ENCODE assay signal across 24 mouse cellular contexts in the genomic region with DNA sequence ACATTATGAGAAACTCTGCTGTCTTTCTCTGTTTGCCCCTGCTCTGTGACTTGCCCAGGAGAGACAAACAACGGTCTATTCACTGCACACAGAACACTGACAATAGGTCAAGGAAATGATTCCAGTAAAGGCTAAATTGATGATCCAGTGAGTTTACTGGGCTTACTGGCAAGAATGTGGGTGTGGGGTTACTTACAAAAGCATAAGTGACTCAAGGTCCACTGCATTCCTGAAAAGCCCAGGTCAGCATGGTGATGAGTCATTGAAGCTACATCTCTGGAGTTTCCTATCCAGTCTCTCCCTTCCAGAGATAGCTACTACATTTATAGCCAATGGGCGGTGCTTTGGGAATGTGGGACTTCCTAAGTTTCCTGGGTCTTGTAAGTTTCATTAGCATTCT.
A peak's percentile ranks its signal among the peaks of the same experiment; 100 is the strongest.
DNase-seq lines count a peak whose midpoint lies in the region; ATAC-seq and TF ChIP-seq lines count a peak whose summit lies in the region.
"Had no signal": no experiment of that assay in that cellular context is flagged by ENCODE, and none has a peak within 500 bp of the region (broad histone marks: within the 10 kb centered on the region; RNA-seq: fewer than 3 reads in every experiment).

No protein-coding gene starts in this region.

- no peaks in the 10 kb centered on the region for H3K36me3 ChIP-seq in midbrain, embryonic 11.5 days (ENCODE audit: control insufficient read depth, insufficient read depth, low read length)
- no peaks in the 10 kb centered on the region for H3K36me3 ChIP-seq in midbrain, embryonic 16.5 days (ENCODE audit: control insufficient read depth, insufficient read depth, low read length)
- H3K36me3 ChIP-seq in forebrain, postnatal 0 days (ENCODE audit: insufficient read depth): no peaks in the 10 kb centered on the region
- H3K36me3 ChIP-seq: embryonic facial prominence, embryonic 13.5 days; heart, embryonic 13.5 days; liver, embryonic 13.5 days; neural tube, embryonic 15.5 days had no signal

- no peaks in the 10 kb centered on the region for H3K27me3 ChIP-seq in midbrain, embryonic 11.5 days (ENCODE audit: control insufficient read depth, insufficient read depth, low read length)
- no peaks in the 10 kb centered on the region for H3K27me3 ChIP-seq in midbrain, embryonic 16.5 days (ENCODE audit: control insufficient read depth, insufficient read depth, low read depth, low read length)
- no peaks in the 10 kb centered on the region for H3K27me3 ChIP-seq in forebrain, postnatal 0 days (ENCODE audit: insufficient read depth, low read length)
- H3K27me3 ChIP-seq: embryonic facial prominence, embryonic 13.5 days; heart, embryonic 13.5 days; liver, embryonic 13.5 days; neural tube, embryonic 15.5 days had no signal

- 90% methylated on average over 2 of the region's 2 CpGs for WGBS in midbrain, embryonic 11.5 days
- 94% methylated on average over 2 of the region's 2 CpGs for whole genome bisulfite sequencing in midbrain, embryonic 16.5 days
- WGBS in forebrain, postnatal 0 days: 87% methylated on average over 2 of the region's 2 CpGs

- DNase-seq in midbrain, embryonic 11.5 days (ENCODE audit: low spot score, missing footprints): peak; percentile 33
- DNase-seq in NIH3T3 (ENCODE audit: low read depth): peak; percentile 60
- DNase-seq in fibroblast of lung, adult 2 months (ENCODE audit: low read depth): peak; percentile 29
- DNase-seq in thymus, postnatal 4 days: no peak
- DNase-seq in forebrain, postnatal 0 days: no peak
- DNase-seq in lung, adult 18-20 months: no peak
- DNase-seq: cerebellum, adult 8-10 months; cerebellum, postnatal 36 days; embryo, embryonic 11 days; gastrocnemius, postnatal 14 days; heart, adult 11 months; heart, postnatal 14 days; kidney, adult 9 months; kidney, postnatal 36 days; liver, embryonic 13.5 days; lung, embryonic 14.5 days had no signal

- no peak overlapping the region for H3K9ac ChIP-seq in midbrain, embryonic 11.5 days (ENCODE audit: low read length)
- no peak overlapping the region for H3K9ac ChIP-seq in midbrain, embryonic 16.5 days (ENCODE audit: low read depth, low read length)
- no peak overlapping the region for H3K9ac ChIP-seq in forebrain, postnatal 0 days
- H3K9ac ChIP-seq: embryonic facial prominence, embryonic 13.5 days; heart, embryonic 13.5 days; liver, embryonic 13.5 days; lung, embryonic 14.5 days; neural tube, embryonic 15.5 days had no signal

- no peaks in the 10 kb centered on the region for H3K9me3 ChIP-seq in midbrain, embryonic 11.5 days (ENCODE audit: control insufficient read depth, low read length)
- no peaks in the 10 kb centered on the region for H3K9me3 ChIP-seq in midbrain, embryonic 16.5 days (replicated peaks; ENCODE audit: control insufficient read depth, low read length, poor library complexity, severe bottlenecking)
- no peaks in the 10 kb centered on the region for H3K9me3 ChIP-seq in forebrain, postnatal 0 days (ENCODE audit: low read length)
- H3K9me3 ChIP-seq: liver, embryonic 13.5 days had no signal

- no peak overlapping the region for H3K27ac ChIP-seq in midbrain, embryonic 11.5 days (ENCODE audit: low read depth, low read length)
- H3K27ac ChIP-seq in midbrain, embryonic 16.5 days (ENCODE audit: low read length): no peak overlapping the region
- no peak overlapping the region for H3K27ac ChIP-seq in forebrain, postnatal 0 days (ENCODE audit: low read depth, low read length)
- H3K27ac ChIP-seq: embryonic facial prominence, embryonic 13.5 days; heart, embryonic 13.5 days; hindbrain, postnatal 0 days; liver, embryonic 13.5 days; neural tube, embryonic 15.5 days; stomach, postnatal 0 days had no signal

- no peak for TF ChIP-seq CTCF in forebrain, postnatal 0 days (IDR thresholded peaks at IDR 0.05; ENCODE audit: low read depth)

- no peak for ATAC-seq in midbrain, embryonic 11.5 days (ENCODE audit: low FRiP score)
- no peak for ATAC-seq in midbrain, embryonic 16.5 days
- ATAC-seq in forebrain, postnatal 0 days: no peak
- ATAC-seq: forebrain, embryonic 14.5 days; hindbrain, postnatal 0 days; intestine, embryonic 16.5 days had no signal

- no peaks in the 10 kb centered on the region for H3K4me1 ChIP-seq in midbrain, embryonic 11.5 days (ENCODE audit: control insufficient read depth, insufficient read depth, low read length)
- H3K4me1 ChIP-seq in midbrain, embryonic 16.5 days (ENCODE audit: control insufficient read depth, insufficient read depth, low read length): no peaks in the 10 kb centered on the region
- no peaks in the 10 kb centered on the region for H3K4me1 ChIP-seq in forebrain, postnatal 0 days (ENCODE audit: insufficient read depth)
- H3K4me1 ChIP-seq: embryonic facial prominence, embryonic 13.5 days; heart, embryonic 13.5 days; liver, embryonic 13.5 days; neural tube, embryonic 15.5 days had no signal

- H3K4me3 ChIP-seq in midbrain, embryonic 11.5 days (ENCODE audit: low read depth, low read length): no peak overlapping the region
- no peak overlapping the region for H3K4me3 ChIP-seq in midbrain, embryonic 16.5 days (ENCODE audit: low read depth, low read length)
- no peak overlapping the region for H3K4me3 ChIP-seq in forebrain, postnatal 0 days (ENCODE audit: low read depth, low read length)
- H3K4me3 ChIP-seq: embryonic facial prominence, embryonic 13.5 days; heart, embryonic 13.5 days; liver, embryonic 13.5 days; neural tube, embryonic 15.5 days had no signal

- H3K4me2 ChIP-seq in midbrain, embryonic 11.5 days: no peak overlapping the region
- no peak overlapping the region for H3K4me2 ChIP-seq in midbrain, embryonic 16.5 days (ENCODE audit: low read length)
- no peak overlapping the region for H3K4me2 ChIP-seq in forebrain, postnatal 0 days (ENCODE audit: low read depth)
- H3K4me2 ChIP-seq: embryonic facial prominence, embryonic 13.5 days; heart, embryonic 13.5 days; liver, embryonic 13.5 days; lung, embryonic 14.5 days; neural tube, embryonic 15.5 days had no signal

Comparison
In these comparisons a context has a peak if more than half of its experiments do, and no peak if none do; other contexts are left out.
1. DNase-seq: peak in midbrain, embryonic 11.5 days (single experiment), NIH3T3 (single experiment) and fibroblast of lung, adult 2 months (single experiment); none in thymus, postnatal 4 days (single experiment), forebrain, postnatal 0 days (single experiment) and lung, adult 18-20 months (0 of 2).